Mouse (Mus musculus) stomach, embryonic 14.5 days (tissue): Measurements from ENCODE around the gene Soat2. TPM values are rescaled to one million over a fixed set of nuclear protein-coding genes. Genes with fewer than 3 reads are reported as not detected.

Source experiments
- ATAC-seq: fragments of 200-750 bp; cut with Nextera tagmentation; 2 replicates; pipeline ENCODE4 v1.8.0; 2017; ENCODE audit warnings: low read depth, moderate TSS enrichment; ENCODE audit not compliant: insufficient number of reproducible peaks, insufficient read depth, low FRiP score
- H3K27ac ChIP-seq: fragments of 300-500 bp; sonication (generic); 2 replicates; pipeline ENCODE4 v1.5.1; 2014; ENCODE audit warnings: mild to moderate bottlenecking, low read length, moderate library complexity, mixed read lengths
- H3K27me3 ChIP-seq: fragments of 300-500 bp; sonication (generic); 2 replicates; pipeline ENCODE4 v1.6.1; 2014; ENCODE audit warnings: low read length, control low read depth, mixed read lengths; ENCODE audit not compliant: control insufficient read depth, insufficient read depth
- H3K36me3 ChIP-seq: fragments of 300-500 bp; sonication (generic); 2 replicates; pipeline ENCODE4 v1.6.1; 2014; ENCODE audit warnings: mild to moderate bottlenecking, control low read depth, low read length, moderate library complexity, mixed read lengths; ENCODE audit not compliant: control insufficient read depth, insufficient read depth
- H3K4me1 ChIP-seq: fragments of 300-500 bp; sonication (generic); 2 replicates; pipeline ENCODE4 v1.6.1; 2014; ENCODE audit warnings: low read length, control low read depth, mixed read lengths; ENCODE audit not compliant: control insufficient read depth, insufficient read depth
- H3K4me2 ChIP-seq: fragments of 300-500 bp; sonication (generic); replicated peaks from 2 replicates; pipeline ENCODE4 v1.6.1; 2014; ENCODE audit warnings: low read depth, low read length, control low read depth
- H3K4me3 ChIP-seq: fragments of 300-500 bp; sonication (generic); 2 replicates; pipeline ENCODE4 v1.5.1; 2014; ENCODE audit warnings: low read depth, low read length, control low read depth
- H3K9ac ChIP-seq: fragments of 300-500 bp; sonication (generic); replicated peaks from 2 replicates; pipeline ENCODE4 v1.6.1; 2014; ENCODE audit warnings: low read depth, mild to moderate bottlenecking, control low read depth, low read length, moderate library complexity, mixed read lengths
- H3K9me3 ChIP-seq: fragments of 300-500 bp; sonication (generic); 2 replicates; pipeline ENCODE4 v1.6.1; 2016; ENCODE audit warnings: low read depth, low read length, control low read depth; ENCODE audit not compliant: control insufficient read depth
- WGBS: fragments of 180-500 bp; shearing (Covaris S2); extraction: QIAGEN DNeasy Blood & Tissue Kit; methylation state at CpG from one replicate; pipeline ENCODE4 v1.1.7; 2014; 5-methylcytosine and 5-hydroxymethylcytosine counted together
- polyA plus RNA-seq: library from polyadenylated mRNA; unstranded; fragments of >200 nt; fragmentation: Nextera tagmentation; extraction: Ambion mirVana; gene quantifications from 2 replicates; pipeline ENCODE4 v1.2.1, GENCODE M21; 2014

Gene Soat2
- polyA plus RNA-seq, 1 experiment from 2014 or later, result 2.2 TPM

GRCm38 (mm10) chr15:102194439-102194838 is 44.1 kb downstream of the Soat2 start:
- peaks cover 6% of the 10 kb centered on the region; the same call in 1 of the 2 replicates for H3K4me1 ChIP-seq
- H3K36me3 ChIP-seq, result no peaks in the 10 kb centered on the region; the same call in 1 of the 2 replicates
- H3K27ac ChIP-seq, result no peak overlapping the region
- H3K27me3 ChIP-seq, result no peaks in the 10 kb centered on the region
- H3K4me3 ChIP-seq, result no peak overlapping the region
- no peak overlapping the region for H3K9ac ChIP-seq
- no peak for ATAC-seq
- 77% methylated on average over 4 of the region's 4 CpGs for WGBS
- no peak overlapping the region for H3K4me2 ChIP-seq
- no peaks in the 10 kb centered on the region for H3K9me3 ChIP-seq

GRCm38 (mm10) chr15:102195373-102195772 is 45.0 kb downstream of the Soat2 start:
- no peaks in the 10 kb centered on the region for H3K9me3 ChIP-seq
- ATAC-seq, result no peak
- H3K27me3 ChIP-seq, result no peaks in the 10 kb centered on the region
- H3K4me3 ChIP-seq, result no peak overlapping the region
- WGBS, result 63% methylated on average over 4 of the region's 4 CpGs
- no peak overlapping the region for H3K4me2 ChIP-seq
- no peaks in the 10 kb centered on the region; the same call in 1 of the 2 replicates for H3K36me3 ChIP-seq
- no peak overlapping the region for H3K27ac ChIP-seq
- H3K4me1 ChIP-seq, result peaks cover 6% of the 10 kb centered on the region; the same call in 1 of the 2 replicates
- H3K9ac ChIP-seq, result no peak overlapping the region

GRCm38 (mm10) chr15:102198841-102199240 is 48.5 kb downstream of the Soat2 start:
- H3K4me2 ChIP-seq, result no peak overlapping the region
- 76% methylated on average over 4 of the region's 4 CpGs for WGBS
- no peak overlapping the region for H3K9ac ChIP-seq

GRCm38 (mm10) chr15:102202971-102203834 is 52.9 kb downstream of the Soat2 start, which contains the start of gene Zfp740:
Gene Zfp740, plus strand, starts transcription at chr15:102203249.
- Histone ChIP-seq H3K36me3 (peaks cover 24% of the 10 kb centered on the region), H3K27ac (peak within 1 kb of the TSS; percentile 99), H3K9me3 (no peaks in the 10 kb centered on the region), H3K4me2 (peak within 1 kb of the TSS; percentile 53), H3K4me3 (peak within 1 kb of the TSS; percentile 67), H3K27me3 (no peaks in the 10 kb centered on the region), H3K9ac (peak within 1 kb of the TSS; percentile 89), H3K4me1 (peaks cover 27% of the 10 kb centered on the region)
- peak; percentile 96 for ATAC-seq
- WGBS, result under 1% methylated on average over 57 of the region's 68 CpGs

More at GRCm38 (mm10) chr15:102198841-102199240, 48.5 kb downstream of the Soat2 start:
- ATAC-seq, result no peak
- H3K4me1 ChIP-seq, result peaks cover 4% of the 10 kb centered on the region; the same call in 1 of the 2 replicates
- no peaks in the 10 kb centered on the region for H3K36me3 ChIP-seq
- H3K27me3 ChIP-seq, result no peaks in the 10 kb centered on the region
- no peak overlapping the region for H3K27ac ChIP-seq
- H3K9me3 ChIP-seq, result no peaks in the 10 kb centered on the region
- H3K4me3 ChIP-seq, result no peak overlapping the region

- ATAC-seq, result peak; percentile 34
- 0% methylated on average over 29 of the region's 72 CpGs for WGBS
- H3K4me1 ChIP-seq, result peaks cover 27% of the 10 kb centered on the region
Measured at GRCm38 (mm10) chr15:102203835-102204381, 53.6 kb downstream of the Soat2 start.

GRCm38 (mm10) chr15:102204674-102205505 is 54.6 kb downstream of the Soat2 start, which contains the start of gene Csad:
Gene Csad, minus strand, starts transcription at chr15:102204724.
- Histone ChIP-seq H3K27me3 (no peaks in the 10 kb centered on the region), H3K4me1 (peaks cover 27% of the 10 kb centered on the region), H3K4me3 (peak within 1 kb of the TSS; percentile 67), H3K4me2 (peak within 1 kb of the TSS; percentile 53), H3K9me3 (no peaks in the 10 kb centered on the region), H3K27ac (peak within 1 kb of the TSS; percentile 99), H3K9ac (peak within 1 kb of the TSS; percentile 89), H3K36me3 (peaks cover 38% of the 10 kb centered on the region)
- 48% methylated on average over 19 of the region's 19 CpGs for WGBS
- ATAC-seq, result no peak

More at GRCm38 (mm10) chr15:102203835-102204381, 53.6 kb downstream of the Soat2 start:
- no peaks in the 10 kb centered on the region for H3K27me3 ChIP-seq
- no peaks in the 10 kb centered on the region for H3K9me3 ChIP-seq
- peak overlapping the region; percentile 53 for H3K4me2 ChIP-seq
- H3K4me3 ChIP-seq, result peak overlapping the region; percentile 67
- H3K27ac ChIP-seq, result peak overlapping the region; percentile 99
- H3K9ac ChIP-seq, result peak overlapping the region; percentile 89
- H3K36me3 ChIP-seq, result peaks cover 31% of the 10 kb centered on the region

- peak overlapping the region; percentile 53 for H3K4me2 ChIP-seq
- no peaks in the 10 kb centered on the region for H3K27me3 ChIP-seq
- ATAC-seq, result no peak
- H3K9ac ChIP-seq, result peak overlapping the region; percentile 30; the same call in 1 of the 2 replicates
- peak overlapping the region; percentile 72 for H3K27ac ChIP-seq
- peaks cover 27% of the 10 kb centered on the region for H3K4me1 ChIP-seq
- H3K36me3 ChIP-seq, result peaks cover 46% of the 10 kb centered on the region
- 31% methylated on average over 8 of the region's 8 CpGs for WGBS
- H3K9me3 ChIP-seq, result no peaks in the 10 kb centered on the region
- peak overlapping the region; percentile 67 for H3K4me3 ChIP-seq
Measured at GRCm38 (mm10) chr15:102205779-102206178, 55.5 kb downstream of the Soat2 start.

GRCm38 (mm10) chr15:102207351-102207750 is 57.0 kb downstream of the Soat2 start:
- ATAC-seq, result no peak

More at GRCm38 (mm10) chr15:102207351-102207750, 57.0 kb downstream of the Soat2 start:
- H3K4me2 ChIP-seq, result no peak overlapping the region
- no peak overlapping the region for H3K9ac ChIP-seq
- no peak overlapping the region for H3K27ac ChIP-seq
- 71% methylated on average over 3 of the region's 3 CpGs for WGBS
- H3K27me3 ChIP-seq, result no peaks in the 10 kb centered on the region
- H3K4me1 ChIP-seq, result peaks cover 24% of the 10 kb centered on the region
- no peaks in the 10 kb centered on the region for H3K9me3 ChIP-seq
- H3K4me3 ChIP-seq, result no peak overlapping the region
- H3K36me3 ChIP-seq, result peaks cover 54% of the 10 kb centered on the region
